Mouse (Mus musculus): Measurements from ENCODE around the gene Mmp24.

DNA sequence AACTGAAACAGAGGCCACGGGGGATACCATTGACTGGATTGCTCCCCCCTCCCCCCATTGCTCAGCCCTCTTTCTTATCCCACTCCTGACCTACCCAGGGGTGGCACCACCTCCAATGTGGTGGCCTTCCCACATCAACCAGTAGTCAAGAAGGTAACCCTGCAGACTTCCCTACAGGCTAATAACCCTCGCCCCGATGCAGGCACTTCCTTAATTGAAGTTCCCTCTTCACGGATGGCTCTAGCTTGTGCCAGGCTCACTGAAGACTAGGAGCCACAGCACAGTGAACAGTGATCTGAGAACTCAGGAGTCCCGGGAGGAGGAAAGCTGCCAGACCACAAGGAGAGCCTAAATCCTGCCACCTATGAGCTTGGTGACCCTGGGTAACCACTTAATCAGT, 11.8 kb downstream of the Mmp24 start:
- TF ChIP-seq CTCF (conservative IDR thresholded peaks at IDR 0.05; ENCODE audit: insufficient read depth, insufficient read length, low read depth, low read length) (no peak), POLR2A (IDR thresholded peaks at IDR 0.05; ENCODE audit: low read depth, low read length) (no peak)
